ENCODE assay signal across 33 mouse cellular contexts in the genomic region with DNA sequence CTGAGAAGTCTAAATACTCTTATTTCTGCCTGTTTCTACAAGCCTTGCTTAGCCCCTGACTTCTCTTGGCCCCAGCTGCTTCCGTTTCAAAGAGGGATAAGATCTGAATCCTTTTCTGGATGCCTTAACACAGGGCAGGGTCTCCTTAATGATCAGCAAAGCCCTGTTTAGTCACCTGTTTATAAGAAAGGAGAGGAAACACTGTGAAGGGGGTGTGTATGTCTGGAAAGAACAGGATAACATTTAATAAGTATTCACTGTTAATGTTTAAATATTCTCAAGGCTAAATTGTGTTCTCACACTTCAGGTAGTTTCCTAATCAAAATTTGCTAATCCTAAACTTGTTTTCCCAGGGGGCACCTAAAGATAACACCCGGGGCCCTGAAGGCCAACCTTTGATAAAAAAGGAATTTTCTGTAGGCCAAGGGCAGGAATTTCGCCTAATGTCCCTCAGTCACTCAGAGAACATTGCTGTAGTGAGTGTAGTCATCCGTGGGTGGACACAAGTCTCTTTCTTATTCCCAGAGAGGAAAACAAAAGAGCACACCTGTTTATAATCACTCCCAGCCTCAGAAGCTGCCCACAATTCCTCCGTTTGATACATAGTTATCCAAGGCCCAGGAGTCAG. TPM values are rescaled to one million over a fixed set of nuclear protein-coding genes. Genes with fewer than 3 reads are reported as not detected.
DNase-seq lines count a peak whose midpoint lies in the region; ATAC-seq and TF ChIP-seq lines count a peak whose summit lies in the region.
"Had no signal": no experiment of that assay in that cellular context is flagged by ENCODE, and none has a peak within 500 bp of the region (broad histone marks: within the 10 kb centered on the region; RNA-seq: fewer than 3 reads in every experiment).

No protein-coding gene starts in this region.

- ATAC-seq in heart, embryonic 12.5 days (ENCODE audit: insufficient number of reproducible peaks, low FRiP score), result no peak
- no peak for ATAC-seq in lung, postnatal 0 days
- ATAC-seq in kidney, embryonic 16.5 days (ENCODE audit: low FRiP score, low TSS enrichment), result peak; percentile 69
- ATAC-seq: forebrain, postnatal 0 days; inflammation-experienced regulatory T-cells, adult 6 months; midbrain, embryonic 13.5 days; Patski had no signal

- no peak overlapping the region for H3K4me2 ChIP-seq in heart, embryonic 12.5 days
- no peak overlapping the region for H3K4me2 ChIP-seq in lung, postnatal 0 days (replicated peaks; ENCODE audit: low read depth, low read length)
- no peak overlapping the region for H3K4me2 ChIP-seq in kidney, embryonic 16.5 days (replicated peaks; ENCODE audit: low read depth, low read length)
- H3K4me2 ChIP-seq: embryonic facial prominence, embryonic 12.5 days; hindbrain, embryonic 14.5 days; midbrain, embryonic 13.5 days had no signal

- WGBS in heart, embryonic 12.5 days, result 25% methylated on average over 5 of the region's 5 CpGs
- WGBS in lung, postnatal 0 days, result 56% methylated on average over 5 of the region's 5 CpGs
- WGBS in kidney, embryonic 16.5 days, result 58% methylated on average over 5 of the region's 5 CpGs
- 90% methylated on average over 5 of the region's 5 CpGs for WGBS in thymus, adult 2 months

- no peak overlapping the region for H3K4me3 ChIP-seq in heart, embryonic 12.5 days
- H3K4me3 ChIP-seq in lung, postnatal 0 days (ENCODE audit: low read depth, low read length), result no peak overlapping the region
- no peak overlapping the region for H3K4me3 ChIP-seq in kidney, embryonic 16.5 days (ENCODE audit: low read length)
- no peak overlapping the region for H3K4me3 ChIP-seq in thymus, adult 2 months (ENCODE audit: control insufficient read depth, insufficient read depth, low read length)
- H3K4me3 ChIP-seq: embryonic facial prominence, embryonic 12.5 days; midbrain, embryonic 13.5 days had no signal

- H3K9ac ChIP-seq in heart, embryonic 12.5 days, result no peak overlapping the region
- no peak overlapping the region for H3K9ac ChIP-seq in lung, postnatal 0 days (replicated peaks; ENCODE audit: low read depth)
- H3K9ac ChIP-seq in kidney, embryonic 16.5 days (replicated peaks; ENCODE audit: low read length), result no peak overlapping the region
- H3K9ac ChIP-seq: embryonic facial prominence, embryonic 12.5 days; forebrain, postnatal 0 days; hindbrain, embryonic 14.5 days; midbrain, embryonic 13.5 days had no signal

- peak overlapping the region; percentile 7 for H3K27ac ChIP-seq in heart, embryonic 12.5 days (ENCODE audit: poor library complexity, severe bottlenecking)
- peak overlapping the region; percentile 15; the same call in 1 of the 2 replicates for H3K27ac ChIP-seq in lung, postnatal 0 days (ENCODE audit: low read length)
- peak overlapping the region; percentile 78 for H3K27ac ChIP-seq in kidney, embryonic 16.5 days (ENCODE audit: low read length)
- H3K27ac ChIP-seq in thymus, adult 2 months (ENCODE audit: control insufficient read depth, insufficient read depth, low read length), result no peak overlapping the region
- H3K27ac ChIP-seq: embryonic facial prominence, embryonic 12.5 days; hindbrain, embryonic 14.5 days; midbrain, embryonic 13.5 days had no signal

- intact Hi-C loops in heart, postnatal 25 days (cut with DNase I), result no loop called here

- no peaks in the 10 kb centered on the region for H3K9me3 ChIP-seq in heart, embryonic 12.5 days (replicated peaks)
- no peaks in the 10 kb centered on the region for H3K9me3 ChIP-seq in lung, postnatal 0 days (ENCODE audit: low read length)
- no peaks in the 10 kb centered on the region for H3K9me3 ChIP-seq in kidney, embryonic 16.5 days (ENCODE audit: low read length)
- H3K9me3 ChIP-seq: embryonic facial prominence, embryonic 12.5 days; midbrain, embryonic 13.5 days had no signal

- TF ChIP-seq CTCF in lung, postnatal 0 days (IDR thresholded peaks at IDR 0.05), result no peak
- TF ChIP-seq CTCF in thymus, adult 2 months (IDR thresholded peaks at IDR 0.05; ENCODE audit: borderline replicate concordance, control insufficient read depth, extremely low read depth, insufficient read depth, low read length, poor library complexity), result no peak

- no peak for DNase-seq in heart, postnatal 25 days (ENCODE audit: low spot score)
- DNase-seq in kidney, adult 18-20 months, result peak; percentile 27
- no peak for DNase-seq in kidney, postnatal 14 days
- DNase-seq in lung, postnatal 0 days (ENCODE audit: low spot score), result no peak
- DNase-seq in lung, postnatal 10 days, result no peak
- DNase-seq in thymus, adult 2 months, result no peak
- DNase-seq: adrenal gland, postnatal 36 days; B cell, adult 2 months; cerebellum, adult 11-12 months; cerebellum, postnatal 10 days; forebrain, postnatal 0 days; heart, postnatal 4 days; layer of hippocampus, postnatal 36 days; thymus, postnatal 14 days had no signal

- peaks cover 37% of the 10 kb centered on the region for H3K36me3 ChIP-seq in heart, embryonic 12.5 days
- H3K36me3 ChIP-seq in lung, postnatal 0 days (ENCODE audit: insufficient read depth, low read length), result peaks cover 15% of the 10 kb centered on the region; the same call in 1 of the 2 replicates
- H3K36me3 ChIP-seq in kidney, embryonic 16.5 days (ENCODE audit: insufficient read depth, low read length), result peaks cover 43% of the 10 kb centered on the region
- H3K36me3 ChIP-seq in thymus, adult 2 months (ENCODE audit: control insufficient read depth, insufficient read depth, low read length), result no peaks in the 10 kb centered on the region
- H3K36me3 ChIP-seq: G1E; midbrain, embryonic 13.5 days had no signal

- H3K4me1 ChIP-seq in heart, embryonic 12.5 days (replicated peaks), result peaks cover 30% of the 10 kb centered on the region
- H3K4me1 ChIP-seq in lung, postnatal 0 days (ENCODE audit: insufficient read depth, low read depth, low read length), result no peaks in the 10 kb centered on the region; the same call in 1 of the 2 replicates
- H3K4me1 ChIP-seq in kidney, embryonic 16.5 days (ENCODE audit: insufficient read depth, low read length), result peaks cover 25% of the 10 kb centered on the region
- H3K4me1 ChIP-seq in thymus, adult 2 months (replicated peaks; ENCODE audit: control insufficient read depth, insufficient read depth, low read length), result no peaks in the 10 kb centered on the region
- H3K4me1 ChIP-seq: midbrain, embryonic 13.5 days had no signal

- H3K27me3 ChIP-seq in heart, embryonic 12.5 days (replicated peaks), result no peaks in the 10 kb centered on the region
- no peaks in the 10 kb centered on the region for H3K27me3 ChIP-seq in lung, postnatal 0 days (replicated peaks; ENCODE audit: insufficient read depth, low read length)
- H3K27me3 ChIP-seq in kidney, embryonic 16.5 days (ENCODE audit: insufficient read depth, low read length), result no peaks in the 10 kb centered on the region
- no peaks in the 10 kb centered on the region for H3K27me3 ChIP-seq in thymus, adult 2 months (ENCODE audit: control insufficient read depth, insufficient read depth, low read length)
- H3K27me3 ChIP-seq: CH12.LX; embryonic facial prominence, embryonic 12.5 days; Patski had no signal

- no peak for TF ChIP-seq POLR2A in thymus, adult 2 months (IDR thresholded peaks at IDR 0.05; ENCODE audit: control insufficient read depth, extremely low read depth, insufficient read depth, low read length, poor library complexity)

- no peak for TF ChIP-seq EP300 in lung, postnatal 0 days (IDR thresholded peaks at IDR 0.05)

RNA-seq across cellular contexts. Expression of gene Gm15737, which starts 8.8 kb away (rescaled TPM):
- 0.10 and 0.13 TPM in 2 replicates for polyA plus RNA-seq in heart, embryonic 12.5 days (2016; fragmentation: Nextera tagmentation; extraction: Ambion mirVana)
- under 1 TPM; 0.29 to 0.39 TPM for total RNA-seq in heart, postnatal 25 days (2021)
- polyA plus RNA-seq in lung, postnatal 0 days (2015; fragmentation: Nextera tagmentation; extraction: Ambion mirVana), result 0.05 TPM in 2 replicates
- 0.04 and 0.12 TPM in 2 replicates for polyA plus RNA-seq in kidney, embryonic 16.5 days (2015; fragmentation: Nextera tagmentation; extraction: Ambion mirVana)
- not detected in 2 replicates for polyA plus RNA-seq in thymus, adult 2 months (2012; rRNA removed)
- total RNA-seq: adrenal gland, adult 18-20 months; adrenal gland, postnatal 36 days; CH12.LX; forebrain, postnatal 0 days; layer of hippocampus, adult 18-20 months; layer of hippocampus, postnatal 36 days; left cerebral cortex, postnatal 10 days; liver, adult 2 months; megakaryocyte, adult 5-6 weeks; monocyte, adult 5-6 weeks; neutrophil, adult 5-6 weeks had no signal
- polyA plus RNA-seq: cortical plate, adult 2 months; forebrain, embryonic 11.5 days; forebrain, postnatal 0 days; G1E; inflammation-experienced regulatory T-cells, adult 6 months; liver, adult 2 months; liver, embryonic 16.5 days; midbrain, embryonic 13.5 days had no signal

RNA-seq across cellular contexts. Expression of gene A730049H05Rik, which starts 44.1 kb away (rescaled TPM):
- polyA plus RNA-seq in heart, embryonic 12.5 days (2016; fragmentation: Nextera tagmentation; extraction: Ambion mirVana), result 4.8 and 5.0 TPM in 2 replicates
- under 1 TPM in 1 of 2 experiments, not detected in 1; 0.10 TPM for total RNA-seq in heart, postnatal 25 days (2021)
- polyA plus RNA-seq in lung, postnatal 0 days (2015; fragmentation: Nextera tagmentation; extraction: Ambion mirVana), result 1.4 and 1.5 TPM in 2 replicates
- 2.3 and 3.1 TPM in 2 replicates for polyA plus RNA-seq in kidney, embryonic 16.5 days (2015; fragmentation: Nextera tagmentation; extraction: Ambion mirVana)
- polyA plus RNA-seq in thymus, adult 2 months (2012; rRNA removed), result 0.07 TPM in 1 of 2 replicates, not detected in the other
- total RNA-seq: CH12.LX; left cerebral cortex, postnatal 10 days; liver, adult 2 months; megakaryocyte, adult 5-6 weeks; monocyte, adult 5-6 weeks; neutrophil, adult 5-6 weeks had no signal
- polyA plus RNA-seq: G1E; liver, adult 2 months; liver, embryonic 16.5 days had no signal
